Mouse (Mus musculus): ENCODE data around the gene Tmem161b. TPM values are rescaled to one million over a fixed set of nuclear protein-coding genes. Genes with fewer than 3 reads are reported as not detected.
A peak's percentile ranks its signal among the peaks of the same experiment; 100 is the strongest.
"Not testable (repeated sequence)": the region's sequence is repeated elsewhere in the genome, so short reads cannot be mapped to it uniquely, and the experiment has no call there.

Tmem161b gene
- total RNA-seq (2017): 27.1 to 36.4 TPM (median 28.3 TPM) in 3 replicates

DNA sequence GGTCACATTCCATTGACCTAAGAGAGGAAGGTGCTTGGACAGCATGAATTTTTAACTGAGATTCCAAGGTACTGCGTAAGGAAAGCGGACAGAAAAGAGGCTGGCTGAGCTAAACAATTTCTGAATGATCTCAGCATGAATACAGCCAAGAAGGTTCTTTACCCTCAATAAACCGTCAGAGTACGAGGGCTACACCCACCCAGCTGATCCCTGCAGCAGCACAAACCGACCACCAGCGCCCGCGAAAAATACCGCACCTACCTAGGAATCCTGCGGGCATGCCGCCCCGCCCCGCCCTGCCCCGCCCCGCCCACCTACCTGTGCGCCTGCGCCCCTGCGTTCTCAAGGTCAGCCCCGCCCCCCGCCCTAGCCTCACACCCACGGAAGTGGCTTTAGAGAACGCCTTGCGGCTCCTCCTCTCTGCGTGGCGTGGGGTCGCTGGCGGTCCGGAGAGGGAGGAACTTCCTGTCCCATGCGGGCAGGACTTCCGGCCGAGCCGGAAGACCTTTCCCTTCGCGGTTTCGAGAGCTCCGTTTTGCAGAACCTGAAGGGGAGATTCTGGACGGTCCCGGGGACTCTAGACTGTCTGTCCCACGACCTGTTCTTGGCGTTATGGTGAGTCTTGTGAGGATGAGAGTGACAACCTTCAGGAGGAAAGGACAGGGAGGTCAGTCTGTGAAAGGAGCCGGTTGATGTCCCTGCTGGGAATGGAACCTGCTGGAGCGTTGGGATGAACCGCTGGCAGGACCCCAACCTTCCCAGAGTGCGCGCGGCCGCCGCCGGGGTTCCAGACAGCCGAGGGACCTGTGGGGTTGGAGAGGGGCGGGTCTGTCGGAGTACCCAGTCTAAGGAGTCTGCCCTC lies at the start of gene Tmem161b:
Tmem161b (plus strand) TSS at position 477 of the 862 bp plus-strand sequence.
- ATAC-seq (replicated peaks; ENCODE audit: insufficient number of reproducible peaks, low FRiP score, low TSS enrichment, poor library complexity, severe bottlenecking): peak; percentile 99

- ATAC-seq (replicated peaks; ENCODE audit: insufficient number of reproducible peaks, low FRiP score, low TSS enrichment, poor library complexity, severe bottlenecking): not testable (repeated sequence)
These were observed 36.3 kb upstream of the Tmem161b start for GRCm38 (mm10) chr13:84185835-84186234.

DNA sequence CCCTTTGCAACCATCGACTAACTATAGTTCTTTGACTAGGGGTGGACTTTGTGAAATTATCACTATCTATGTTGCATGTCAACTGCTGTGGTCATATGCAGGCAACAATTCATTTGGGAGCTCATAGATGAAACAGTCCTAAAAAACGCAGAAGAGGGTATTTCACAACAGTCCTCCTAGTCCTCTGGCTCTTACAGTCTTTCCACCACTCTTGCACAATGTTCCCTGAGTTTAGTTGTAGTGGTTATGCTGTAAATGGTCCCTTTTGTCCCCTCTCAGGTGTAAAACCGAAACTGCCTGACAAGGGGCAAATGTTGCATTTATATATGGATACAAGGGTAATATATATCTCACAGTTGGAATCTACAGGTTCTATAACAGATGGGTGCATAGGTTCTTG lies 29.4 kb upstream of the Tmem161b start:
- ATAC-seq (replicated peaks; ENCODE audit: insufficient number of reproducible peaks, low FRiP score, low TSS enrichment, poor library complexity, severe bottlenecking): no peak

DNA sequence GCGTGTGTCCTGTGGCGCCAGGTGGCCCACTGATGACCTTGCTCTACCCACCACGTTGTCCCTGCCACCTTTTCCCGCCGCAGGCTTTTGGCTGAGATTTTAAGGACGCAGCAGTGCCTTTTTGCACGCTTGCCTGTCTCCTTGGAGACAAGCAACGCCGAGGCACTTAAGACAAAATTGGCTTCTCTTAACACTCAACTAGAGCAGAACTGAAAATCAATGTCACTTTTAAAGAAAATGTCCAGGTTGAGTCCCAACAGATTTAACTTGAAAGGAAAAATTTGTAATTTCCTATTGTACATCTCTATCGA lies 541 bp downstream of the Tmem161b start:
- ATAC-seq (replicated peaks; ENCODE audit: insufficient number of reproducible peaks, low FRiP score, low TSS enrichment, poor library complexity, severe bottlenecking): no peak

DNA sequence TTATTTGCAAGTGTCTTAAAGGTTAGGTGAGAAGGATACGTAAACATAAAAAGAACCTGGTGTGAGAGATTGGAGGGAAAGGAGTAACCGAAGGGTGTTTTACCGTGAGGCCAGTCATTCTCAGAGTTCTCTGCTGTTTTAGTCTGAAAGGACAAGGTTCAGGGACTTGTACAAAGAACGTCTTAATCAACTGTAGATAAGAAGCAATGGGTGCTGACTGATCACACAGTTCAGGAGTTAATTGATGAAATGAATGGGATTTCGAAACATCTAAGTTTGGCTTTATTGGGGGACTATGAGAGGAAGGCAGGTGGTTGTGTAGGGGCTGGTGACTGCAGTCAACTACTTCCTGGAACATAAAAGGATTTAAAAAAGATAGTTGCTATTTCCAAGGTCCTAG lies 922 bp downstream of the Tmem161b start:
- no peak for ATAC-seq (replicated peaks; ENCODE audit: insufficient number of reproducible peaks, low FRiP score, low TSS enrichment, poor library complexity, severe bottlenecking)

DNA sequence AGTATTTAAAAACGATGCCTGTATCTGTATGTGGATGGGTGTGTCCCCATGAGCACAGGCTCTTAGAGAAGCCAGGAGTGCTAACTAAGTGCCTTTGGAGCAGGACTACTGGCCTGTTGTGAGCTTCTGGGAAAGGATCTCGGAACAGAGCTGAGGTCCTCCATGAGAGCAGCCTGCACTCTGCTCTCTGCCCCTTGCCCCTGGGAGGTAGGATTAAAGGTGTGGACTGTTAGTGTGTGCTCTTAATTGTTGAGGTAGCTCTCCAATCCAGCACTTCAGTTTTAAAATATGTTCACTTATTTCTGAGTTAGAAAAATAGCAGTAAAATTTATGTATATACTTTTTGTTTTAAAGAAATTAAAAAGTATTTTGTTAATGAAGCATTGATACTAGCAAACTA lies 11.9 kb downstream of the Tmem161b start:
- no peak for ATAC-seq (replicated peaks; ENCODE audit: insufficient number of reproducible peaks, low FRiP score, low TSS enrichment, poor library complexity, severe bottlenecking)

DNA sequence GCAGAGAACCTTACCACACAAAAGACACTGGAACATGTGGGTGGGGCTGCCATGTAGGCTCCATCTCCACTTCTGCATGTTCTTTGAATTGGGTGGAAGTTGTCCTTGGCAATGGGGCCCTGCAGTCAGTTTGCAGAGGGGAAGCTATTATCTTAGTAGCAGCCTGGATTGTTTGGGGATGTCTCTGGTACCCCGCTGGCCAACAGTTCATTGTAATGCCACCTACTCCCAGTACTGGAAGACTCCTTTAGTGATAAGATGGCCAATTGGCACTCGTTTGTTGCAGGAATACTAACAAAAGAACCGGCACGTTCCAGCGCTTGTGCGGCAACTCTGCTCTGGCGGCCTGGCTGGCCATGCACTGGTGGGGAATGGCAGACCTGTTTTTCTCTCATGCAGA lies 14.7 kb downstream of the Tmem161b start:
- ATAC-seq (replicated peaks; ENCODE audit: insufficient number of reproducible peaks, low FRiP score, low TSS enrichment, poor library complexity, severe bottlenecking): no peak

DNA sequence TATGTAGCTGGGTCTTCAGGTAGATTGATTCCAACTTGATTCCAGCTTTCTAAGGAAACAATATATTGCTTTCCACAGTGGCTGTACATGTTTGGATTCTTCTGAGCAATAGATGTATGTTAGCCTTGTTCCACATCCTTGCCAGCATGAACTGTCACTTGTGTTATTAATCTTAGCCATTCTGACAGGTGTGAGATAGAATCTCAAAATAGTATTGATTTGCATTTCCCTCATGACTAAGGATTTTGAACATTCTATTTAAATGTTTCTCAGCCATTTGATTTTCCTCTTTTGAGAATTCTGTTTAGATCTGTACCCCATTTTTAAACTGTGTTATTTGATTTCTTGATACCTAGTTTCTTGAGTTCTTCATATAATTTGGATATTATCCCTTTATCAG lies 16.1 kb downstream of the Tmem161b start:
- ATAC-seq (replicated peaks; ENCODE audit: insufficient number of reproducible peaks, low FRiP score, low TSS enrichment, poor library complexity, severe bottlenecking): no peak

GRCm38 (mm10) chr13:84248065-84248464 lies 26.0 kb downstream of the Tmem161b start:
- no peak for ATAC-seq (replicated peaks; ENCODE audit: insufficient number of reproducible peaks, low FRiP score, low TSS enrichment, poor library complexity, severe bottlenecking)

- ATAC-seq (replicated peaks; ENCODE audit: insufficient number of reproducible peaks, low FRiP score, low TSS enrichment, poor library complexity, severe bottlenecking): no peak
These were observed 29.2 kb downstream of the Tmem161b start for GRCm38 (mm10) chr13:84251295-84251694.

DNA sequence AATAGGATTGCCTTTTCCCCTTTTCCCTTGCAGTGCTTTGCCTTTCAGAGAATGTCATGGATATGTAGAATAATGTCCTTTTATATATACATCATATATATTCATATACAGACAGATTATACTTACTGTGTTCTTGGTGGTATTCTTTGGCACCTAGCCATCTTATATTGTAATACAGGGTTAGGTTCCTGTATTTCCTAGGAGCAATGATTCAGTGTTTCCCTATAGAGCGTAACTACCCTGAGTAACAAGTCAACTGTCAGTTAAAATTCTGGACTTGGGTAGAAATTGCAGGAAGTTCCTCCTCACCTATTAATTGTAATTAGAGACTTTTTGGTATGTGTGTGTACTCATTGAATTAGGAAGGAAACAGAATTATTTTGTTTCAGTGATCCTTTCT lies 33.0 kb downstream of the Tmem161b start:
- no peak for ATAC-seq (replicated peaks; ENCODE audit: insufficient number of reproducible peaks, low FRiP score, low TSS enrichment, poor library complexity, severe bottlenecking)

DNA sequence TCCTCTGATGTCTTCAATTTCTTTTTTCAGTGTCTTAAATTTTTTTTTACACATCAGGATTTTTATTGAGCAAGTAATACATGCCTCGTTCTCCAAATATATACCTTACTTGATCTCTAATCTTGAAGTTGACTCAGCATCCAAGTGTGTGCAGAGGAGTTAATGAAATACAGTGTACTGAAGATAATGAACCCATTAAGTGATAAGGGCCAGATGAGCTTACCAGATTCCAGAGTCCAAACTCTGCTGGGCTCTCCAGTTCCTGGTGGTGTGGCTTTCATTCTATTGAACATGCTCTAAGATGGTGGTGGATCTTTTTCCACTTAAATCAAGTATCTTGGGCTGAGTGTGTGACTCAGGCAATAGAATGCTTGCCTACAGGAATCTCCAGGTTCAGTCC lies 42.3 kb downstream of the Tmem161b start:
- not testable (repeated sequence) for ATAC-seq (replicated peaks; ENCODE audit: insufficient number of reproducible peaks, low FRiP score, low TSS enrichment, poor library complexity, severe bottlenecking)

- no peak for ATAC-seq (replicated peaks; ENCODE audit: insufficient number of reproducible peaks, low FRiP score, low TSS enrichment, poor library complexity, severe bottlenecking)
These were observed 54.1 kb downstream of the Tmem161b start for GRCm38 (mm10) chr13:84276246-84276645.

- no peak for ATAC-seq (replicated peaks; ENCODE audit: insufficient number of reproducible peaks, low FRiP score, low TSS enrichment, poor library complexity, severe bottlenecking)
These were observed 58.3 kb downstream of the Tmem161b start for GRCm38 (mm10) chr13:84280352-84280751.

- no peak for ATAC-seq (replicated peaks; ENCODE audit: insufficient number of reproducible peaks, low FRiP score, low TSS enrichment, poor library complexity, severe bottlenecking)
These were observed 60.9 kb downstream of the Tmem161b start for GRCm38 (mm10) chr13:84282966-84283365.

GRCm38 (mm10) chr13:84284764-84285558 lies 62.9 kb downstream of the Tmem161b start:
- ATAC-seq (replicated peaks; ENCODE audit: insufficient number of reproducible peaks, low FRiP score, low TSS enrichment, poor library complexity, severe bottlenecking): no peak

GRCm38 (mm10) chr13:84285559-84285945 lies 63.5 kb downstream of the Tmem161b start:
- ATAC-seq (replicated peaks; ENCODE audit: insufficient number of reproducible peaks, low FRiP score, low TSS enrichment, poor library complexity, severe bottlenecking): no peak

DNA sequence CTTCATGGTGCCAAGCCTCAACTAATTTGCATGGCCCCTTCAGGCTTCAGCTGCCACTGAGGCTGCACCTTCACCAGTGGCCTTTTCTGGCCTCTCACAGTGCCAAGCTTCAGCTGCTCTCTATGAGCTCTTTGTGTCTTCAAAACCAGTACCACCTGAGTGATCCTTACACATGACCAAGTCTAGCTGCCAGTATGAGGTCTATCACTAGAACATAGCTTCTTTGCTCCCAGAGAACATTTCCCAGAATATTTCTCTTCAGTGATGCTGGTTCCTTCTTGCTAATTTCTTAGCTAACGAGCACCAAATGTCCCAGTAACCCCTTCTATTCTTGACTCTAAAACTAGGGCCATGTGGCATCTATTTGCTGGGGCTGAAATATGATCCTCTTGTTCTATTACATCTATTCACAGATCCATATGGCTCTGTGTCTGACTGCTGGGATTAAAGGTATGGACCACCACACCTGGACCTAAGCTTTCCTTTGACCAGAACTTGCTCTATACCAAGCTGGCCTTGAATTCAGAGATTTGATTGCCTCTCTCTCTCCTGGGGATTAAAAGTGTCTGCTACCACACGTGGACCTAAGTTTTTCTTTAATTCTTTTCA lies 77.5 kb downstream of the Tmem161b start:
- no peak for ATAC-seq (replicated peaks; ENCODE audit: insufficient number of reproducible peaks, low FRiP score, low TSS enrichment, poor library complexity, severe bottlenecking)

DNA sequence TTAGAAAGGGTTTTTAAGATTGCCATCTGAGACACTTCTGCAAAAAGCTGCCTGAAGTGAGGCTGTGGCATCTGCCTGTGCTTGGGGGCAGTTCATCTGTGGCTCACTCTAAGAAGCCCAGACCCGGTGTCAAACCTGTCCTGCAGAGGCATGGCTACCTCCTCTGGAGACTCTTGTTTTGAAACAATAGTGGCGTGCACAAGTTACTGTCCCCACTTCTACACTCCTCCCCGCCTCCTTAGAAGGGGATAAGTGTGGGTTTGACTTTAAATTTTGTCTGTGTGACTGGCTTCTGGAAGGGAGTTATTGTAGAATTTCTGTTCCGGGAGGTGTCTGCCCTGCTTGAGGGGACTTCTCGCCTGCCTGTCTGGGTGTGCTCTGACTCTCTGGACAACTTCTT lies 121.2 kb downstream of the Tmem161b start:
- no peak for ATAC-seq (replicated peaks; ENCODE audit: insufficient number of reproducible peaks, low FRiP score, low TSS enrichment, poor library complexity, severe bottlenecking)

Measured in monocyte, adult 5-6 weeks (primary cell).